ENCODE assay signal across 8 mouse cellular contexts in genomic region chr11:67965242-67965883, GRCm38 (mm10). TPM values are rescaled to one million over a fixed set of nuclear protein-coding genes. Genes with fewer than 3 reads are reported as not detected.
DNase-seq lines count a peak whose midpoint lies in the region; ATAC-seq and TF ChIP-seq lines count a peak whose summit lies in the region.

Gene Cfap52, minus strand, starts transcription at chr11:67965651.

- no peaks in the 10 kb centered on the region for H3K27me3 ChIP-seq in forebrain, embryonic 14.5 days (replicated peaks; ENCODE audit: control insufficient read depth, insufficient read depth, low read length)
- H3K27me3 ChIP-seq in liver, embryonic 16.5 days (ENCODE audit: control insufficient read depth, insufficient read depth, low read depth, low read length): no peaks in the 10 kb centered on the region
- H3K27me3 ChIP-seq in neural tube, embryonic 12.5 days (replicated peaks): no peaks in the 10 kb centered on the region
- no peaks in the 10 kb centered on the region for H3K27me3 ChIP-seq in stomach, postnatal 0 days (ENCODE audit: control insufficient read depth, insufficient read depth, low read length)

- H3K4me3 ChIP-seq in forebrain, embryonic 14.5 days (ENCODE audit: low read depth, low read length): peak within 1 kb of the TSS; percentile 73
- peak within 1 kb of the TSS; percentile 89 for H3K4me3 ChIP-seq in liver, embryonic 16.5 days (ENCODE audit: low read depth, low read length)
- H3K4me3 ChIP-seq in neural tube, embryonic 12.5 days: peak within 1 kb of the TSS; percentile 75
- H3K4me3 ChIP-seq in stomach, postnatal 0 days (ENCODE audit: low read depth, low read length): peak within 1 kb of the TSS; percentile 80

- no peaks in the 10 kb centered on the region for H3K9me3 ChIP-seq in forebrain, embryonic 14.5 days (replicated peaks; ENCODE audit: control insufficient read depth, low read length)
- no peaks in the 10 kb centered on the region for H3K9me3 ChIP-seq in liver, embryonic 16.5 days (replicated peaks; ENCODE audit: control insufficient read depth, low read length)
- no peaks in the 10 kb centered on the region for H3K9me3 ChIP-seq in neural tube, embryonic 12.5 days
- no peaks in the 10 kb centered on the region for H3K9me3 ChIP-seq in stomach, postnatal 0 days (ENCODE audit: control insufficient read depth, low read length)

- peak within 1 kb of the TSS; percentile 87 for H3K4me2 ChIP-seq in forebrain, embryonic 14.5 days (ENCODE audit: low read length)
- peak within 1 kb of the TSS; percentile 87 for H3K4me2 ChIP-seq in liver, embryonic 16.5 days (ENCODE audit: low read depth, low read length)
- H3K4me2 ChIP-seq in neural tube, embryonic 12.5 days (replicated peaks): peak within 1 kb of the TSS; percentile 89
- peak within 1 kb of the TSS; percentile 68 for H3K4me2 ChIP-seq in stomach, postnatal 0 days (replicated peaks; ENCODE audit: low read depth)

- H3K27ac ChIP-seq in forebrain, embryonic 14.5 days (ENCODE audit: low read depth, low read length): no peak within 1 kb of the TSS
- H3K27ac ChIP-seq in liver, embryonic 16.5 days (ENCODE audit: low read length): peak within 1 kb of the TSS; percentile 55
- H3K27ac ChIP-seq in neural tube, embryonic 12.5 days: no peak within 1 kb of the TSS
- no peak within 1 kb of the TSS for H3K27ac ChIP-seq in stomach, postnatal 0 days (replicated peaks)

- peak; percentile 92 for DNase-seq in ES-CJ7 (ENCODE audit: low read depth, low spot score)
- peak; percentile 75 for DNase-seq in cerebellum, adult 11 months
- DNase-seq in forebrain, embryonic 14.5 days (ENCODE audit: low spot score): peak; percentile 92
- peak; percentile 79 to 87 for DNase-seq in heart, postnatal 14 days
- DNase-seq in large intestine, adult 2 months (ENCODE audit: low read depth, low spot score): peak; percentile 36
- DNase-seq in stomach, postnatal 0 days (ENCODE audit: low spot score): peak; percentile 82

- WGBS in forebrain, embryonic 14.5 days: 8% methylated on average over 15 of the region's 15 CpGs
- 5% methylated on average over 15 of the region's 15 CpGs for WGBS in large intestine, adult 2 months
- 7% methylated on average over 15 of the region's 15 CpGs for WGBS in liver, embryonic 16.5 days (ENCODE audit: insufficient replicate concordance)
- 8% methylated on average over 15 of the region's 15 CpGs for WGBS in neural tube, embryonic 12.5 days
- WGBS in stomach, postnatal 0 days: 6% methylated on average over 15 of the region's 15 CpGs

- H3K9ac ChIP-seq in forebrain, embryonic 14.5 days (ENCODE audit: low read length): peak within 1 kb of the TSS; percentile 81
- peak within 1 kb of the TSS; percentile 81 for H3K9ac ChIP-seq in liver, embryonic 16.5 days (ENCODE audit: low read depth, low read length)
- peak within 1 kb of the TSS; percentile 86 for H3K9ac ChIP-seq in neural tube, embryonic 12.5 days
- peak within 1 kb of the TSS; percentile 90 for H3K9ac ChIP-seq in stomach, postnatal 0 days (ENCODE audit: low read length)

- intact Hi-C loops in heart, postnatal 14 days (cut with DNase I): loop anchor here (5.0 kb wide), 1 partner anchor 68 kb away; no protein-coding TSS in a partner anchor

- H3K4me1 ChIP-seq in forebrain, embryonic 14.5 days (ENCODE audit: control insufficient read depth, insufficient read depth, low read length): peaks cover 7% of the 10 kb centered on the region
- peaks cover 11% of the 10 kb centered on the region; the same call in 1 of the 2 replicates for H3K4me1 ChIP-seq in liver, embryonic 16.5 days (ENCODE audit: control insufficient read depth, low read depth, low read length)
- peaks cover 11% of the 10 kb centered on the region; the same call in 1 of the 2 replicates for H3K4me1 ChIP-seq in neural tube, embryonic 12.5 days
- H3K4me1 ChIP-seq in stomach, postnatal 0 days (replicated peaks; ENCODE audit: control insufficient read depth, insufficient read depth): peaks cover 3% of the 10 kb centered on the region; the same call in 1 of the 2 replicates

- no peak for TF ChIP-seq EP300 in stomach, postnatal 0 days (optimal IDR thresholded peaks at IDR 0.05)

- H3K36me3 ChIP-seq in forebrain, embryonic 14.5 days (ENCODE audit: control insufficient read depth, insufficient read depth, low read length): no peaks in the 10 kb centered on the region
- no peaks in the 10 kb centered on the region for H3K36me3 ChIP-seq in liver, embryonic 16.5 days (ENCODE audit: control insufficient read depth, insufficient read depth)
- H3K36me3 ChIP-seq in neural tube, embryonic 12.5 days: 0 out of 2 replicates have a peak, but pooled peaks cover 4% of the 10 kb centered on the region
- H3K36me3 ChIP-seq in stomach, postnatal 0 days (ENCODE audit: control insufficient read depth, insufficient read depth, low read length): no peaks in the 10 kb centered on the region

- no peak for TF ChIP-seq CTCF in stomach, postnatal 0 days (IDR thresholded peaks at IDR 0.05; ENCODE audit: low read depth)

- ATAC-seq in forebrain, embryonic 14.5 days: peak; percentile 84
- ATAC-seq in liver, embryonic 16.5 days (ENCODE audit: low read depth): peak; percentile 58; the same call in 1 of the 2 replicates
- ATAC-seq in neural tube, embryonic 12.5 days (ENCODE audit: low FRiP score, low read depth): peak; percentile 82
- peak; percentile 69 for ATAC-seq in stomach, postnatal 0 days (ENCODE audit: low FRiP score, low TSS enrichment)

RNA-seq across cellular contexts. Expression of gene Cfap52, which starts in this region (rescaled TPM):
- polyA plus RNA-seq in forebrain, embryonic 14.5 days (2014; fragmentation: Nextera tagmentation; extraction: Ambion mirVana): 2.3 and 3.2 TPM in 2 replicates
- total RNA-seq in heart, postnatal 14 days (2021): under 1 TPM; 0.27 to 0.41 TPM
- 0.53 and 2.0 TPM in 2 replicates for polyA plus RNA-seq in large intestine, adult 2 months (2012; rRNA removed)
- polyA plus RNA-seq in liver, embryonic 16.5 days (2015; fragmentation: Nextera tagmentation; extraction: Ambion mirVana): not detected in 2 replicates
- 0.81 and 0.86 TPM in 2 replicates for polyA plus RNA-seq in neural tube, embryonic 12.5 days (2016; fragmentation: Nextera tagmentation; extraction: Ambion mirVana)
- polyA plus RNA-seq in stomach, postnatal 0 days (2015; fragmentation: Nextera tagmentation; extraction: Ambion mirVana): 0.35 and 0.42 TPM in 2 replicates

Comparison
In these comparisons a context has a peak if more than half of its experiments do, and no peak if none do; other contexts are left out.
1. Peak in DNase-seq in heart, postnatal 14 days; RNA of the gene not detected or under 1 TPM.
2. Peak in ATAC-seq, H3K4me3 ChIP-seq, H3K27ac ChIP-seq, H3K9ac ChIP-seq and H3K4me2 ChIP-seq in liver, embryonic 16.5 days; RNA of the gene not detected or under 1 TPM.
3. Peak in ATAC-seq, H3K4me3 ChIP-seq, H3K9ac ChIP-seq and H3K4me2 ChIP-seq in neural tube, embryonic 12.5 days; RNA of the gene not detected or under 1 TPM.
4. Peak in DNase-seq, ATAC-seq, H3K4me3 ChIP-seq, H3K9ac ChIP-seq and H3K4me2 ChIP-seq in stomach, postnatal 0 days; RNA of the gene not detected or under 1 TPM.
5. DNase-seq: peak in every context shown above with its lines; median percentile 92 in ES-CJ7; 92 in forebrain, embryonic 14.5 days; 83 in heart, postnatal 14 days; 82 in stomach, postnatal 0 days; 75 in cerebellum, adult 11 months; 36 in large intestine, adult 2 months.